In genomic region chr11:89200458-89200857, GRCm38 (mm10) we compare ENCODE assay signal across 25 mouse cellular contexts.
DNase-seq lines count a peak whose midpoint lies in the region; ATAC-seq and TF ChIP-seq lines count a peak whose summit lies in the region.
"Had no signal": no experiment of that assay in that cellular context is flagged by ENCODE, and none has a peak within 500 bp of the region (broad histone marks: within the 10 kb centered on the region; RNA-seq: fewer than 3 reads in every experiment).

No protein-coding gene starts in this region.

- no peak overlapping the region for H3K4me2 ChIP-seq in embryonic facial prominence, embryonic 14.5 days (ENCODE audit: low read depth, low read length)
- no peak overlapping the region for H3K4me2 ChIP-seq in limb, embryonic 14.5 days (replicated peaks; ENCODE audit: low read depth, low read length, severe bottlenecking)
- no peak overlapping the region for H3K4me2 ChIP-seq in hindbrain, postnatal 0 days (ENCODE audit: low read depth, low read length)
- H3K4me2 ChIP-seq: embryonic facial prominence, embryonic 12.5 days; embryonic facial prominence, embryonic 15.5 days; forebrain, embryonic 13.5 days; forebrain, embryonic 15.5 days had no signal

- 66% methylated on average over 3 of the region's 3 CpGs for WGBS in embryonic facial prominence, embryonic 14.5 days
- WGBS in embryonic facial prominence, embryonic 10.5 days, result 86% methylated on average over 3 of the region's 3 CpGs
- 73% methylated on average over 3 of the region's 3 CpGs for WGBS in limb, embryonic 14.5 days
- 91% methylated on average over 3 of the region's 3 CpGs for WGBS in limb, embryonic 10.5 days
- WGBS in hindbrain, postnatal 0 days, result 83% methylated on average over 3 of the region's 3 CpGs

- TF ChIP-seq POLR2A in limb, embryonic 14.5 days (IDR thresholded peaks at IDR 0.05; ENCODE audit: borderline replicate concordance, extremely low read depth, insufficient read depth, insufficient read length), result no peak

- no peak overlapping the region for H3K9ac ChIP-seq in embryonic facial prominence, embryonic 14.5 days (ENCODE audit: low read depth, low read length)
- no peak overlapping the region for H3K9ac ChIP-seq in limb, embryonic 14.5 days (ENCODE audit: low read depth, low read length, severe bottlenecking)
- no peak overlapping the region for H3K9ac ChIP-seq in hindbrain, postnatal 0 days (replicated peaks; ENCODE audit: low read length)
- H3K9ac ChIP-seq: embryonic facial prominence, embryonic 12.5 days; embryonic facial prominence, embryonic 15.5 days; forebrain, embryonic 13.5 days; forebrain, embryonic 15.5 days; forebrain, postnatal 0 days had no signal

- H3K36me3 ChIP-seq in embryonic facial prominence, embryonic 14.5 days (ENCODE audit: control insufficient read depth, insufficient read depth, low read length), result no peaks in the 10 kb centered on the region
- no peaks in the 10 kb centered on the region for H3K36me3 ChIP-seq in embryonic facial prominence, embryonic 10.5 days (replicated peaks)
- no peaks in the 10 kb centered on the region for H3K36me3 ChIP-seq in limb, embryonic 14.5 days (ENCODE audit: control insufficient read depth, insufficient read depth, low read length)
- no peaks in the 10 kb centered on the region for H3K36me3 ChIP-seq in limb, embryonic 10.5 days
- no peaks in the 10 kb centered on the region for H3K36me3 ChIP-seq in hindbrain, postnatal 0 days (ENCODE audit: insufficient read depth, low read length)
- H3K36me3 ChIP-seq: embryonic facial prominence, embryonic 12.5 days; embryonic facial prominence, embryonic 15.5 days; forebrain, embryonic 15.5 days had no signal

- no peaks in the 10 kb centered on the region for H3K27me3 ChIP-seq in embryonic facial prominence, embryonic 14.5 days (replicated peaks; ENCODE audit: control insufficient read depth, insufficient read depth, low read length)
- 0 out of 2 replicates have a peak, but pooled peaks cover 5% of the 10 kb centered on the region for H3K27me3 ChIP-seq in embryonic facial prominence, embryonic 10.5 days (replicated peaks; ENCODE audit: low read depth, poor library complexity, severe bottlenecking)
- H3K27me3 ChIP-seq in limb, embryonic 14.5 days (ENCODE audit: control insufficient read depth, insufficient read depth, low read length), result no peaks in the 10 kb centered on the region
- H3K27me3 ChIP-seq in limb, embryonic 10.5 days (ENCODE audit: low read depth, poor library complexity, severe bottlenecking), result no peaks in the 10 kb centered on the region
- H3K27me3 ChIP-seq in hindbrain, postnatal 0 days (ENCODE audit: insufficient read depth, low read length), result no peaks in the 10 kb centered on the region
- H3K27me3 ChIP-seq: embryonic facial prominence, embryonic 12.5 days; embryonic facial prominence, embryonic 15.5 days; forebrain, embryonic 13.5 days; forebrain, embryonic 15.5 days; Patski had no signal

- ATAC-seq in embryonic facial prominence, embryonic 14.5 days (ENCODE audit: low read depth), result no peak
- no peak for ATAC-seq in limb, embryonic 14.5 days (ENCODE audit: low FRiP score, low read depth)
- ATAC-seq in inflammation-experienced regulatory T-cells, adult 6 months, result no peak
- ATAC-seq in hindbrain, postnatal 0 days, result no peak
- ATAC-seq: activated CD4-positive, CD25-positive, alpha-beta regulatory T cell, adult 4 months; forebrain, embryonic 13.5 days; forebrain, embryonic 15.5 days; forebrain, postnatal 0 days; Patski had no signal

- H3K27ac ChIP-seq in embryonic facial prominence, embryonic 14.5 days (replicated peaks; ENCODE audit: low read depth, low read length), result no peak overlapping the region
- H3K27ac ChIP-seq in embryonic facial prominence, embryonic 10.5 days (replicated peaks), result no peak overlapping the region
- H3K27ac ChIP-seq in limb, embryonic 14.5 days (replicated peaks; ENCODE audit: low read depth, low read length), result no peak overlapping the region
- H3K27ac ChIP-seq in limb, embryonic 10.5 days, result no peak overlapping the region
- H3K27ac ChIP-seq in hindbrain, postnatal 0 days, result no peak overlapping the region
- H3K27ac ChIP-seq: embryonic facial prominence, embryonic 12.5 days; embryonic facial prominence, embryonic 15.5 days; forebrain, embryonic 13.5 days; forebrain, embryonic 15.5 days had no signal

- no peaks in the 10 kb centered on the region for H3K9me3 ChIP-seq in embryonic facial prominence, embryonic 14.5 days (ENCODE audit: control insufficient read depth, low read length)
- H3K9me3 ChIP-seq in embryonic facial prominence, embryonic 10.5 days, result no peaks in the 10 kb centered on the region
- H3K9me3 ChIP-seq in limb, embryonic 14.5 days (ENCODE audit: control insufficient read depth, low read length), result no peaks in the 10 kb centered on the region
- no peaks in the 10 kb centered on the region for H3K9me3 ChIP-seq in limb, embryonic 10.5 days (replicated peaks)
- no peaks in the 10 kb centered on the region for H3K9me3 ChIP-seq in hindbrain, postnatal 0 days (ENCODE audit: low read length)
- H3K9me3 ChIP-seq: embryonic facial prominence, embryonic 12.5 days; embryonic facial prominence, embryonic 15.5 days; forebrain, embryonic 13.5 days; forebrain, embryonic 15.5 days had no signal

- H3K4me1 ChIP-seq in embryonic facial prominence, embryonic 14.5 days (ENCODE audit: control insufficient read depth, insufficient read depth, low read length), result no peaks in the 10 kb centered on the region
- no peaks in the 10 kb centered on the region for H3K4me1 ChIP-seq in embryonic facial prominence, embryonic 10.5 days
- H3K4me1 ChIP-seq in limb, embryonic 14.5 days (ENCODE audit: control insufficient read depth, insufficient read depth, low read length), result no peaks in the 10 kb centered on the region
- no peaks in the 10 kb centered on the region for H3K4me1 ChIP-seq in limb, embryonic 10.5 days
- H3K4me1 ChIP-seq in hindbrain, postnatal 0 days (ENCODE audit: insufficient read depth, low read length), result no peaks in the 10 kb centered on the region
- H3K4me1 ChIP-seq: embryonic facial prominence, embryonic 12.5 days; forebrain, embryonic 13.5 days; forebrain, embryonic 15.5 days had no signal

- no peak overlapping the region for H3K4me3 ChIP-seq in embryonic facial prominence, embryonic 14.5 days (ENCODE audit: low read depth, low read length)
- no peak overlapping the region for H3K4me3 ChIP-seq in embryonic facial prominence, embryonic 10.5 days
- no peak overlapping the region for H3K4me3 ChIP-seq in limb, embryonic 14.5 days (replicated peaks; ENCODE audit: low read length)
- no peak overlapping the region for H3K4me3 ChIP-seq in limb, embryonic 10.5 days
- no peak overlapping the region for H3K4me3 ChIP-seq in hindbrain, postnatal 0 days (ENCODE audit: low read length)
- H3K4me3 ChIP-seq: embryonic facial prominence, embryonic 12.5 days; embryonic facial prominence, embryonic 15.5 days; erythroblast, embryonic 14.5 days; forebrain, embryonic 13.5 days; forebrain, embryonic 15.5 days had no signal

- TF ChIP-seq CTCF in hindbrain, postnatal 0 days (IDR thresholded peaks at IDR 0.05; ENCODE audit: low read depth), result no peak

- peak; percentile 67 for DNase-seq in embryonic facial prominence, embryonic 14.5 days (ENCODE audit: low spot score)
- DNase-seq in embryonic facial prominence, embryonic 10.5 days (ENCODE audit: low spot score), result no peak
- peak; percentile 20 for DNase-seq in limb, embryonic 14.5 days (ENCODE audit: low spot score)
- DNase-seq in limb, embryonic 10.5 days (ENCODE audit: low spot score), result no peak
- peak; percentile 5 for DNase-seq in adipocyte (ENCODE audit: low spot score)
- DNase-seq in hindbrain, postnatal 0 days (ENCODE audit: low spot score), result no peak
- DNase-seq: adrenal gland, adult 2 months; adrenal gland, postnatal 10 days; adrenal gland, postnatal 25 days; cerebellum, adult 11 months; cerebellum, adult 18-20 months; cerebellum, adult 8-10 months; cerebellum, adult 9-11 months; cerebellum, postnatal 14 days; cerebellum, postnatal 36 days; embryo, embryonic 11 days; forebrain, postnatal 0 days had no signal

Comparison
In these comparisons a context has a peak if more than half of its experiments do, and no peak if none do; other contexts are left out.
1. DNase-seq: peak in embryonic facial prominence, embryonic 14.5 days (single experiment), limb, embryonic 14.5 days (single experiment) and adipocyte (single experiment); none in embryonic facial prominence, embryonic 10.5 days (single experiment), limb, embryonic 10.5 days (single experiment) and hindbrain, postnatal 0 days (single experiment).